Mouse (Mus musculus) ES-Bruce4 (cell line): Measurements from ENCODE around the gene Ugt1a5.

ENCODE experiments used
- CTCF ChIP-seq: IDR thresholded peaks from one replicate; pipeline ENCODE4 v1.8.1; 2011; ENCODE audit warnings: low read depth, low read length
- EP300 ChIP-seq: IDR thresholded peaks from 2 replicates; pipeline ENCODE4 v1.6.1; 2011; ENCODE audit warnings: low read depth, low read length; ENCODE audit not compliant: insufficient read depth

- TF ChIP-seq CTCF (no peak), EP300 (no peak)
These were observed 67.8 kb downstream of the Ugt1a5 start for GRCm38 (mm10) chr1:88233421-88234247.
